Mouse (Mus musculus): ENCODE data around the gene Abcb5.

DNA sequence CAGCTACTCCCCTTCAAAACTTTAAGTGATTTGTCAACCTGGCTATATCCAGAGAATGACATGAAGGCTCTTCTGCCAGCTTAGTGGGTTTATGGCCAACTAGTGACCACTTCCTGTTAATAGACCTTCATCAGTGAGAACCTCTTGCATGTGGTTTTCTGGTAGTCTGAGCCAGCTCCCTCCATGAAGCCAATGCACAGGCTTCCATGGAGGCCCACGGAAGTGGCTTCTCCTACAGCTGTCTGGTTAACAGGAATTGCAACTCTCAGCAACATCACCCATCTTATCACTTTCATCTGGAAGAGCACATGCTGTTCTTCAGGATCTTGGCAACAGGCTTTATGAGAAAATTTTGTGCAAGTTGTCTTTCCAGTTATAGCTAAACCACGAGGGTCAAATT, 33.0 kb upstream of the Abcb5 start:
- TF ChIP-seq EP300 (optimal IDR thresholded peaks at IDR 0.05) (no peak), CTCF (IDR thresholded peaks at IDR 0.05; ENCODE audit: low read depth) (no peak)

All from stomach, postnatal 0 days (tissue).